Mouse (Mus musculus) liver, embryonic 15.5 days (tissue): ENCODE results near the gene Zfp523. TPM values are rescaled to one million over a fixed set of nuclear protein-coding genes. Genes with fewer than 3 reads are reported as not detected.
A peak's percentile ranks its signal among the peaks of the same experiment; 100 is the strongest.

Experiments
- ATAC-seq: fragments of 200-750 bp; cut with Nextera tagmentation; 2 replicates; pipeline ENCODE4 v1.8.0; 2017; ENCODE audit warnings: moderate number of reproducible peaks, mild to moderate bottlenecking, moderate library complexity; ENCODE audit not compliant: insufficient read depth
- H3K27ac ChIP-seq: fragments of 300-500 bp; sonication (generic); replicated peaks from 2 replicates; pipeline ENCODE4 v1.5.1; 2015; ENCODE audit warnings: mild to moderate bottlenecking, inconsistent platforms
- H3K27me3 ChIP-seq: fragments of 300-500 bp; sonication (generic); 2 replicates; pipeline ENCODE4 v1.6.1; 2015; ENCODE audit warnings: mild to moderate bottlenecking, inconsistent platforms
- H3K36me3 ChIP-seq: fragments of 300-500 bp; sonication (generic); replicated peaks from 2 replicates; pipeline ENCODE4 v1.6.1; 2015; ENCODE audit warnings: moderate library complexity, mild to moderate bottlenecking, inconsistent platforms
- H3K4me1 ChIP-seq: fragments of 300-500 bp; sonication (generic); replicated peaks from 2 replicates; pipeline ENCODE4 v1.6.1; 2015; ENCODE audit warnings: inconsistent platforms
- H3K4me2 ChIP-seq: fragments of 300-500 bp; sonication (generic); 2 replicates; pipeline ENCODE4 v1.6.1; 2015; ENCODE audit warnings: moderate library complexity, mild to moderate bottlenecking, inconsistent platforms
- H3K4me3 ChIP-seq: fragments of 300-500 bp; sonication (generic); replicated peaks from 2 replicates; pipeline ENCODE4 v1.5.1; 2015; ENCODE audit warnings: mild to moderate bottlenecking, inconsistent platforms
- H3K9ac ChIP-seq: fragments of 300-500 bp; sonication (generic); 2 replicates; pipeline ENCODE4 v1.6.1; 2015; ENCODE audit warnings: moderate library complexity, mild to moderate bottlenecking, inconsistent platforms
- H3K9me3 ChIP-seq: fragments of 300-500 bp; sonication (generic); replicated peaks from 2 replicates; pipeline ENCODE4 v1.6.1; 2016; ENCODE audit warnings: inconsistent platforms
- WGBS: fragments of 180-500 bp; shearing (Covaris S2); methylation state at CpG from one replicate; pipeline ENCODE4 v1.1.7; 2015; ENCODE audit warnings: mixed read lengths; ENCODE audit not compliant: insufficient replicate concordance; 5-methylcytosine and 5-hydroxymethylcytosine counted together
- polyA plus RNA-seq: library from polyadenylated mRNA; unstranded; fragments of >200 nt; fragmentation: Nextera tagmentation; extraction: Ambion mirVana; gene quantifications from 2 replicates; pipeline ENCODE4 v1.2.1, GENCODE M21; 2015

The Zfp523 gene
- polyA plus RNA-seq, 1 experiment from 2014 or later, result 5.8 TPM

DNA sequence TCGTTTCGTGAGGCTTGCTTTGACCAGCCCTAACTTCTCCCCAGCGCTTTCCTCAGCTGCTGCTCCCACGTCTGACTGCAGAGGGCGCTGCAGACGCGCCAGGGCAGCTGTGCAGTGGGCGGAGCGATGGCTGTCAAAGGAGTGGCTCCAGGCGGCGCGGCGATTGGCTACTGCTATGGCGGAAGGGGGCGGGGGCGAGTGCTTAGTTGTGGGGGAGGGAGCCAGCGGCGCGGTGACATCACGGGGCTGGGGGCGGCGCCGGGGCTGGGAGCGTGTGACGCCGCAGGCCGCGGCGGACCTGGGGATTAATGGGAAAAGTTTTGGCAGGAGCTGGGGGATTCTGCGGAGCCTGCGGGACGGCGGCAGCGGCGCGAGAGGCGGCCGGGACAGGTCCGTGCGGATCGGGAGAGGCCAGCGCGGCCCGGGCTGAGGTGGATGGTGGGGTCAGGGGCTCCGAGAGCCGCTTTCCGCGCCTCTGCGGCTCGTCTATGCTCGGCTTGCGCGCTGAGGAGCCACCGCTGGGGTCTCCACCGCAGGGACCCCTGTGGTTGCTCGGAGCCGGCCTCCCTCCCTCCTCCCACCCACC lies 55.6 kb downstream of the Zfp523 start, which contains the start of gene Ppard:
Gene Ppard, plus strand, starts transcription at position 226 of the 586 bp plus-strand sequence.
- peak within 1 kb of the TSS; percentile 96 for H3K4me2 ChIP-seq
- peak; percentile 87 for ATAC-seq
- peaks cover 9% of the 10 kb centered on the region; the same call in 1 of the 2 replicates for H3K36me3 ChIP-seq
- H3K9ac ChIP-seq, result peak within 1 kb of the TSS; percentile 94
- WGBS, result under 1% methylated on average over 57 of the region's 57 CpGs
- no peaks in the 10 kb centered on the region for H3K9me3 ChIP-seq
- peak within 1 kb of the TSS; percentile 83 for H3K27ac ChIP-seq
- H3K4me1 ChIP-seq, result peaks cover 54% of the 10 kb centered on the region
- H3K4me3 ChIP-seq, result peak within 1 kb of the TSS; percentile 94
- no peaks in the 10 kb centered on the region for H3K27me3 ChIP-seq

DNA sequence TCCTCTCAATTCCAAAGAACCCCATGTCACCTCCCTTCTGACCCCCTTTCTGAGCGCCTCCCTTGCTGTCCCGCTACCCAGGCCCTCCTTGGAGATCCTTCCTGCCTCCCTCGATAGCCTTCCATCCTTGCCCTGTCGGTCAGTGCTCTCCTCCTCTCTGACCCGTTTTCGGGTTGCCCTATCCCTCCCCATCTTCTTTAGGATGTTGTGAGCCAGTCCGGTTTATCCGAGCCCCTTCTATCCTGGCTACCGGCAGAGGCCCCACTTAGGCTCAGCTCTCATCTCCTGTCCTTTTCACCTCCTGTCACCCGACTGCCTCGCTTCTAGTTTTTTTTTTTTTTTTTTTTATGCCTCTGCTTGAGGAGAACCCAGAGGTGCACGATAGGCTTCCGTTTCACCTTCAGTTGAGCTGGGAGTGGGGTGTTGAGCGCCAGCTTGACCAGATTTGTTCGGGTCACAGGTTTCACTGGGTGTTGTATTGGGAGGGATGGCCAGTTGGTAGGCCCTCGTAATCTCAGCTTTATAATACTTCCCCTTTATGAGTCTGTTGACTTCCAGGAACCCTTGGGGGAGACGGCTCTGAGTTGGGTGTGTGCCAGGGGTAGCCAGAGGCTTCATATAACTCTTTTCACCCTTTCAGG lies 56.3 kb downstream of the Zfp523 start:
- peak overlapping the region; percentile 94 for H3K9ac ChIP-seq
- no peaks in the 10 kb centered on the region for H3K9me3 ChIP-seq
- H3K4me2 ChIP-seq, result peak overlapping the region; percentile 96
- H3K4me3 ChIP-seq, result peak overlapping the region; percentile 94
- H3K27me3 ChIP-seq, result no peaks in the 10 kb centered on the region
- peaks cover 60% of the 10 kb centered on the region for H3K4me1 ChIP-seq
- ATAC-seq, result peak; percentile 14
- peaks cover 6% of the 10 kb centered on the region; the same call in 1 of the 2 replicates for H3K36me3 ChIP-seq
- peak overlapping the region; percentile 83 for H3K27ac ChIP-seq
- 1% methylated on average over 17 of the region's 17 CpGs for whole genome bisulfite sequencing

DNA sequence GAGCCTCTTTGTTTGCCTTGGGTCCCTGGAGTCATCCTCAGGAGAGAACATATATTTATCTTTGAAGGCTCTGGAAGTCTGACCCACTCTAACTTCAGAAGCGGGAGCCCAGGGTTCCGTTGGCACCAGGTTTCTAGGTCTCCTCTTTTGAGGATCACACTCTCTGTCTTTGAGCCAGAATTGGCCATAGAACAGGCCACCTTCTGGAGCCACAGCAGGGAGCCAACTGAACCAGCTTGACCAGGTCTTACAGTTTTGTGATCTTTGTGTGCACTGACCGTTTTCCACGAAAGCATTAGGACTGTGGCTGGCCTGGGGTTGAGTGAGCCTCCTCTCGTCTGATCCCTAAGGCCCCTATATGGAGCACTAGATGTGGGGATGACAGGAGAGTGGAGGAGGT lies 57.7 kb downstream of the Zfp523 start:
- Histone ChIP-seq H3K27ac (no peak overlapping the region), H3K9me3 (no peaks in the 10 kb centered on the region), H3K36me3 (0 out of 2 replicates have a peak, but pooled peaks cover 10% of the 10 kb centered on the region), H3K4me3 (no peak overlapping the region), H3K4me2 (peak overlapping the region; percentile 96; the same call in 1 of the 2 replicates), H3K27me3 (no peaks in the 10 kb centered on the region), H3K9ac (no peak overlapping the region), H3K4me1 (peaks cover 74% of the 10 kb centered on the region)
- no peak for ATAC-seq
- WGBS, result 81% methylated on average over 5 of the region's 5 CpGs

DNA sequence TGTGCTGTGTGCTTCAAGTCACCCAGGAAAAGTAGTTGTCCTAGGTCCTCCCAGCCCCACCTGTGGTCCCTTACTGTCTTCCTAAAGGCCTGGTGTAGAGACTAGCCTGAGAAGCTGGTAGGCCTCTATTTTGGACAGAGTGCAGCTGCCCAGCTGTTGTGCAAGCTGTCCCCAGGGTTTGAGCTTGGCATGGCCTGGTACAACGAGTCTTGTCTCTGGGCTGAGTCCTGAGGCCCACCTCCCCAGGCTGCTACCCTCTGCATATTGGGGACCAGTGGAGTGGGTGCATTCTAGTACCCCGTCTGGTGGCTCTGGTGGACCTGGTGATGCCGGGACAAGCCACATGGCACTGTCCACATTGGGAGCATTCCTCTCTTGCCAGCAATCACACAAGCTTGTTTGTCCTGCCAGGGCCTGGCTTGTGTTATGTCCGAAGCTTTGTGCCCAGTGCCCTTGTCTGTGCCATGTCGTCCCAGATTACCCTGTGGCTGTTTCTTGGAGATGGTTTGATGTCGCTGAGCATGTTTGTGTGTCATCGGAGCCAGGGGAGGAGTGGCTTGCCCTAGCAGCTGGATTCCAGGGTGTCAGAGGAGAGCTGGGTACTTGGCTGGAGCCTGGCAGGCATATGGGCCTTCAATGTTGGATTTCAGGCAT lies 59.2 kb downstream of the Zfp523 start:
- peaks cover 23% of the 10 kb centered on the region for H3K36me3 ChIP-seq
- H3K4me3 ChIP-seq, result no peak overlapping the region
- peak overlapping the region; percentile 68 for H3K27ac ChIP-seq
- no peak for ATAC-seq
- peaks cover 81% of the 10 kb centered on the region for H3K4me1 ChIP-seq
- no peaks in the 10 kb centered on the region for H3K9me3 ChIP-seq
- WGBS, result 76% methylated on average over 7 of the region's 7 CpGs
- H3K4me2 ChIP-seq, result peak overlapping the region; percentile 52
- peak overlapping the region; percentile 8; the same call in 1 of the 2 replicates for H3K9ac ChIP-seq
- H3K27me3 ChIP-seq, result no peaks in the 10 kb centered on the region

DNA sequence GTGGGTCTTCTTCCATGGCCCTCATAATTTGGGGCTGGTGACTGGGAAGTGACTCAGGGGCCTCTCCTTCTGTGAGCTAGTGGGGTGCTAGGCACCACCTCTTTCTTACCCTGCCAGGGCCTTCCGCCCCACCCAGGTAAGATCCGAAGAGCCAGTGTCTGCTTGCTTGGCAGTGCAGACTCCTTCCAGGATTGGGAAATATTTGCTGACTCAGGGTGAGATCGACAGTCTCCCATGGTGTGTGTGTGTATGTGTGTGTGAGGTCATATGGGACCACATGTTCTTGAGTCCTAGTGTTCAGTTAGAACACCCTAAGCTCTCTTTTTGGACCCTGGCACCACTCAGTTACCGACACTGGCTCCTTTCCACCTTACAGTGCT lies 59.7 kb downstream of the Zfp523 start:
- Histone ChIP-seq H3K4me2 (peak overlapping the region; percentile 52), H3K36me3 (peaks cover 28% of the 10 kb centered on the region), H3K9me3 (no peaks in the 10 kb centered on the region), H3K9ac (peak overlapping the region; percentile 8; the same call in 1 of the 2 replicates), H3K27ac (peak overlapping the region; percentile 68), H3K27me3 (no peaks in the 10 kb centered on the region), H3K4me3 (no peak overlapping the region), H3K4me1 (peaks cover 81% of the 10 kb centered on the region)
- 59% methylated on average over 4 of the region's 4 CpGs for WGBS
- ATAC-seq, result 0 out of 2 replicates have a peak, but pooled peaks have one; percentile 17

DNA sequence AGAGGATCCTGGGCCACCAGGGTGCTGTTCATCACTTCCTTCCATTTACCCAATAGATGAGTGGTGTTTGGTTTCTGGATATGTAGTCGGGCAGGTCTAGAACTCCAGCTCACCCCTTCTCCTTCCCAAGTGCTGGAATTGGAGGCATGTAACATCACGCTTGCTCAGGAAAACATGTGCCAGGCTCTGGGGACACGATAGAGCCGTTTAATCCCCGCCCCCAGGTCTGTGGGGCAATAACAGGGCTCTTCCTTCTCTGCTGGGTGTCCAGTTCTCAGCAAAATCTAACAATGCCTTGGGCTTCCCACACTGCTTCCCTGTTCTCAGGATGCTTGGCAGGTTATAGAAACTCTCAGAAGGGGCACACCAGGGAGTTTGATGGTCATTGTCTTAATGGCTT lies 60.4 kb downstream of the Zfp523 start:
- Histone ChIP-seq H3K9ac (0 out of 2 replicates have a peak overlapping the region, but pooled peaks have one; percentile 19), H3K9me3 (no peaks in the 10 kb centered on the region), H3K4me3 (0 out of 2 replicates have a peak overlapping the region, but pooled peaks have one; percentile 11), H3K4me2 (peak overlapping the region; percentile 52), H3K27me3 (no peaks in the 10 kb centered on the region), H3K36me3 (peaks cover 35% of the 10 kb centered on the region), H3K27ac (peak overlapping the region; percentile 68), H3K4me1 (peaks cover 75% of the 10 kb centered on the region)
- WGBS, result 59% methylated on average over 5 of the region's 5 CpGs
- no peak for ATAC-seq

DNA sequence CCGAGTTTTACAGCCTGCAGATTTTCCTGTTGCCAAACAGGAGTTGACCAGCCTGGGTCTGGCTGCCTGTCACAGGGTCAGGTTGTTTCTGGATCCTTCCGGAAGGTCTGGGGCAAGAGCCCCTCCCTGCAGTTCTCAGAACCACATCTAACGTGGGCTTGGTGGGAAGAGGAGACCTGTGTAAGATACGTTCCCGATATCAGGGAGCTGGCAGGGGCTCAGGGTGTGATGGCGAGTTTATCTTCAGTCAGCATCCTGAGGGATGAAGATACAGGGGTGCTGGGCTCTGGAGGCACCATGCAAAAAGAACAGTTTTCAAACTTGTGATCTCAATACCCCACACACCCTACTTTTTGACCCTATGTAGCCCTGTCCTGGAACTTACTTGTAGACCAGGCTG lies 60.9 kb downstream of the Zfp523 start:
- Histone ChIP-seq H3K27ac (peak overlapping the region; percentile 68), H3K4me1 (peaks cover 74% of the 10 kb centered on the region), H3K36me3 (peaks cover 36% of the 10 kb centered on the region), H3K9ac (0 out of 2 replicates have a peak overlapping the region, but pooled peaks have one; percentile 19), H3K4me3 (0 out of 2 replicates have a peak overlapping the region, but pooled peaks have one; percentile 11), H3K27me3 (no peaks in the 10 kb centered on the region), H3K4me2 (peak overlapping the region; percentile 52), H3K9me3 (no peaks in the 10 kb centered on the region)
- WGBS, result 21% methylated on average over 6 of the region's 6 CpGs
- peak; percentile 73 for ATAC-seq

DNA sequence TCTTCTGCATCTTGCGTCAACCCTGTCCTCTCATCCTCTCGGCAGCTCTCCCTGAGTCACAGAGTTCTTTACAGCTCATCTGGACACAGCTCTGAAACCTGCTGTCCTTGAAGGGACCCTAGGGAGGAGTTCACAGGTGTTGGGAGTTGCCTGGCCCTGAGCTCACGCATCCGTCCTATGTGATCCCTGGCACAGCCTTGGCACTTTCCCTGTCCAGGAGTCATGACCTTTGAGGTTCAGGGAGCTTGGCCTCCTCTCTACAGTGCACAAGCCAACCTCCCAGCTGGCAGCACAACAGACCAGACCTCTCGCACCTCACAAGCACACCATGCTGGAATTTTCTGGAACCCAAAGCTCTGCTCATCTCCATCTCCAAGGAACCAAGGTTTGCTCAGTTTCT lies 63.9 kb downstream of the Zfp523 start:
- H3K4me1 ChIP-seq, result peaks cover 65% of the 10 kb centered on the region
- peaks cover 36% of the 10 kb centered on the region for H3K36me3 ChIP-seq
- ATAC-seq, result no peak
- no peak overlapping the region for H3K4me3 ChIP-seq
- H3K9ac ChIP-seq, result no peak overlapping the region
- H3K9me3 ChIP-seq, result no peaks in the 10 kb centered on the region
- 79% methylated on average over 5 of the region's 5 CpGs for WGBS
- H3K4me2 ChIP-seq, result no peak overlapping the region
- H3K27me3 ChIP-seq, result no peaks in the 10 kb centered on the region
- H3K27ac ChIP-seq, result no peak overlapping the region

DNA sequence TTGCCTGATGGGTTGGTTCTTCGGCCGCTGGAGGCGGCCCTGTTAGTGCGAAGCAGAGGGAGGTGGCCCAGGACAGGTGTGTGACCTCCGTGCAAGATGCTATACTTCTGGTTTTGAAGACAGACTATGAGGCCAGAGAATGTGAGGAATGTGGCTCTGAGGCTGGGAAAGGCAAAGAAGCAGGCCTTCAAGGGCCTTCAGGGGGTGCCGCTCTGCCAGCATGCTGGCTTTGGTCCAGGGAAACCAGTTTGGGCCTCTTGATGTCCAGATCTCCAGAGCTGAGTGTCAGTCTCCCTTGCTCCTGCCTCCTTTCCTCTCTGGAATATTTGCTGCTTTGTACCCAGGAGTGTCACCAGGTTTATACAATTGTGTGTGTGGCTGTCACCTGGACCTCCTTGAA lies 65.4 kb downstream of the Zfp523 start:
- peaks cover 63% of the 10 kb centered on the region for H3K4me1 ChIP-seq
- no peak overlapping the region for H3K9ac ChIP-seq
- 88% methylated on average over 6 of the region's 6 CpGs for WGBS
- H3K27me3 ChIP-seq, result no peaks in the 10 kb centered on the region
- no peak overlapping the region for H3K4me3 ChIP-seq
- ATAC-seq, result no peak
- no peak overlapping the region for H3K4me2 ChIP-seq
- H3K27ac ChIP-seq, result no peak overlapping the region
- peaks cover 36% of the 10 kb centered on the region for H3K36me3 ChIP-seq
- no peaks in the 10 kb centered on the region for H3K9me3 ChIP-seq

DNA sequence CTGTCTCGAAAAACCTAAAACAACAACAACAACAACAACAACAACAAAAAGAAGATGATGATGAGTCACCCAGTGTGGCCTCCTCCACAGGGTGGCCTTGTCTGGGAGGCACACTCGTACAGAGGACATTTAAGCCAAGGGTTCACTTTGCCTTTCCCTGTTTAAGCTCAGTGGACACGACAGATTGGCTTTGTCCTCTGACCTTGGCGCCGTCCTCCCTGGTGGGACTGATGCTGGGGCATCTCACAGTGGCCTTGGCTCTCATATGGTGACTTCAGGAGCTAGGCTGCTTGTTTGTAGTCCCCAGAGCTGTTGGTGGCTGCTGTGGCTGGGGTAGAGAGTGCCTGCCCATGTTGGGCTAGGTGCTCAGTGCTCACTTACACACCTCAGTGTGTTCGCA lies 67.3 kb downstream of the Zfp523 start:
- no peak for ATAC-seq
- Histone ChIP-seq H3K4me2 (no peak overlapping the region), H3K4me3 (no peak overlapping the region), H3K27ac (no peak overlapping the region), H3K9ac (no peak overlapping the region), H3K4me1 (peaks cover 59% of the 10 kb centered on the region), H3K27me3 (no peaks in the 10 kb centered on the region), H3K36me3 (peaks cover 30% of the 10 kb centered on the region), H3K9me3 (no peaks in the 10 kb centered on the region)
- 70% methylated on average over 6 of the region's 6 CpGs for WGBS

DNA sequence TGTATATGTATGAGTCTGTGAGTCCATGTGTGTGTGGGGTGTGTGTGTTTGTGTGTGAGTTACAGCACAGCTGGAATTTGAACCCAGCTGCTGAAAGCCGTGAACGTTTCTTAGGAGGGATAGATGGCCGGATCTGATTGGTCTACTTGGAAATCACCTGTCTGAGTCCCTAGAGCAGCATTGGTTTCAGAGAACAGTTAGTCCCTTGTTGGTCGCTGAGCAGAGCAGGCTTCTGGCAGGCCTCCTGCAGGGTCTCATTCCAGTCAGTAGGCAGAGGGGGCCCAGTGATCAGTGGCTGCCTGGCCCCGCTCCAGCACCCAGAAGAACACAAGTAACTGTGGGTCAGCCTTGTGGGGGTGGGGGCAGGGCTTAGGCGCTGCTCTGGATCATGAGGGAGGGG lies 67.8 kb downstream of the Zfp523 start:
- Histone ChIP-seq H3K9me3 (no peaks in the 10 kb centered on the region), H3K4me1 (peaks cover 54% of the 10 kb centered on the region)
- ATAC-seq, result peak; percentile 23; the same call in 1 of the 2 replicates

More for the DNA sequence above, 67.8 kb downstream of the Zfp523 start:
- no peak overlapping the region for H3K4me3 ChIP-seq
- H3K27ac ChIP-seq, result no peak overlapping the region
- H3K36me3 ChIP-seq, result peaks cover 25% of the 10 kb centered on the region
- WGBS, result 66% methylated on average over 6 of the region's 6 CpGs
- no peak overlapping the region for H3K9ac ChIP-seq
- H3K4me2 ChIP-seq, result no peak overlapping the region
- no peaks in the 10 kb centered on the region for H3K27me3 ChIP-seq
